Mouse (Mus musculus) activated CD4-positive, CD25-positive, alpha-beta regulatory T cell, adult 9 weeks (primary cell): ENCODE measurements around the gene Notch2. TPM values are rescaled to one million over a fixed set of nuclear protein-coding genes. Genes with fewer than 3 reads are reported as not detected.

Experiments
- polyA plus RNA-seq: library from polyadenylated mRNA; unstranded; fragments of 100-300 nt; shearing (Covaris generic); gene quantifications from one replicate; pipeline ENCODE4 v1.2.1, GENCODE M21; 2017

The Notch2 gene
- 11.8 TPM for polyA plus RNA-seq

DNA sequence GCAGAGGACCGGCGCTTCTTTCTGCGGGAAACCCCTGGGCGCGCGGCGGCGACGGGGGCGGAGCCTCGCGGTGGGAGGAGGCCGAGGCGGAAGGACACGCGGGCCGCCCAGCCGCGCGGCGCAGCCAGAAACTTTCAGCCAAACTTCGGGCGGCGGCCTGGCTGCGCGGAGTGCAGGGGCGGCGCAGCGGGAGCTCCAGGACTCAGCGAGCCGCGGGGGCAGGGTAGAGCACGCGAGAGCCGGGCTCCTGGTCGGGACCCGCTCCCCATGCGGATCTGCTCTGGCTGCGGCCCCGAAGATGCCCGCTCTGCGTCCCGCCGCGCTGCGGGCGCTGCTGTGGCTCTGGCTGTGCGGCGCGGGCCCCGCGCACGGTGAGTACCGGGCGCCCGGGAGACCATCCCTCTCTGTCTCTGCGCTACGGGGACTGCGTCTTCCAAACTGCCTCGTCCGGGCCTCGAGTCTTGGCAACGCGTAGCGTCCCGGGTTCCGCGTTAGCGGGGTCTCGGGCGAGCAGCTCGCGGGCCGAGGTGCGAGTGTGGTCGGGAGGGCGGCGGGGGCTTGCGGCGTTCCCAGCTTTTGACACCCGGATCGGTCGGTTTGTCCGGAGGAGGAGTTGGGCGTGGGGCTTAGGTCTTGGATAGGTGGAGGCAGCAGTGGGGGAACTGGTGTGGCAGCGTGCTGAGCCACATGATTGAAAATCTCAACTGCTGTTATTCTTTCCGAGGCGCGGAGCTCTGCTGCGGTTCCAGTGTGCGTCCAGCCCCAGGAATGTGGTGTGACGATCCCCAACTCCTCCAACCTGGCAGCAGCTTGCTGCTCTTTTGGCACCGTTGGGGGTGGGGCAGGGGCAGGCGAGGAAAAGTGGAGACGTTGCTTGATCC is at the start of gene Notch2:
Notch2 (plus strand) TSS at position 127 of the 881 bp plus-strand sequence.

DNA sequence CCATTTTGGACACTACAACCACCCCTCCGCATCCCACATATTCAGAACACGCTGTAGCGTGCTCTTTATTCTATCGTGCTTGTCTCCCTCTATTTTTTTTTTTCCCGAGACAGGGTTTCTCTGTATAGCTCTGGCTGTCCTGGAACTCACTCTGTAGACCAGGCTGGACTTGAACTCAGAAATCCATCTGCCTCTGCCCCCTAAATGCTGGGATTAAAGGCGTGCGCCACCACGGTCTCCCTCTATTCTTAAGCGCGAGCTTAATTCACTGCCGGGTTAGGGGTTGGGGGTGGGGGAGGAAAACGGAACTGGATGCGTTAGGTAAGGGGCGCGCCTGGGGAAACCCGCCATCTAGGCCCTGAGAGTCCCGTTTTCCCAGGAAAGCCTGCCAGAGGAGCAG is 147.0 kb downstream of the Notch2 start, which contains the start of gene Adam30:
Adam30 (plus strand) TSS at position 301 of the 400 bp plus-strand sequence.

Other genes with a start within 250 kb of the Notch2 start
- 29.1 TPM for gene Pde4dip, start 124.8 kb upstream of the Notch2 start, polyA plus RNA-seq
- 114 TPM for gene Sec22b, start 112.3 kb upstream of the Notch2 start, polyA plus RNA-seq
- gene Adam30, start 147.1 kb downstream of the Notch2 start, polyA plus RNA-seq: not detected
- gene Reg4, start 208.6 kb downstream of the Notch2 start, polyA plus RNA-seq: not detected